Mouse (Mus musculus) thymus, adult 2 months (tissue): Measurements from ENCODE around the gene Tmem205.

Experiments
- CTCF ChIP-seq: fragments of 200-500 bp; IDR thresholded peaks from 2 replicates; pipeline ENCODE4 v1.5.1; 2012; ENCODE audit warnings: mild to moderate bottlenecking, control low read depth, low read length, moderate library complexity, borderline replicate concordance; ENCODE audit not compliant: control insufficient read depth, poor library complexity, insufficient read depth; ENCODE audit errors: extremely low read depth
- POLR2A ChIP-seq: fragments of 200-500 bp; IDR thresholded peaks from 2 replicates; pipeline ENCODE4 v1.6.1; 2012; ENCODE audit warnings: mild to moderate bottlenecking, low read length, control low read depth, moderate library complexity; ENCODE audit not compliant: control insufficient read depth, poor library complexity, insufficient read depth; ENCODE audit errors: extremely low read depth

GRCm38 (mm10) chr9:21904031-21904430, 23.3 kb downstream of the Tmem205 start:
- TF ChIP-seq POLR2A, result no peak
- TF ChIP-seq CTCF, result no peak
